Mouse (Mus musculus) retina, adult 2 months (tissue): ENCODE data around the gene Cpsf4.
"Not testable (repeated sequence)": the region's sequence is repeated elsewhere in the genome, so short reads cannot be mapped to it uniquely, and the experiment has no call there.

Experiments used
- DNase-seq: peaks from one replicate; pipeline ENCODE4 v3.0.0-alpha.2; 2012; ENCODE audit warnings: low read depth, low spot score

Cpsf4 gene

DNA sequence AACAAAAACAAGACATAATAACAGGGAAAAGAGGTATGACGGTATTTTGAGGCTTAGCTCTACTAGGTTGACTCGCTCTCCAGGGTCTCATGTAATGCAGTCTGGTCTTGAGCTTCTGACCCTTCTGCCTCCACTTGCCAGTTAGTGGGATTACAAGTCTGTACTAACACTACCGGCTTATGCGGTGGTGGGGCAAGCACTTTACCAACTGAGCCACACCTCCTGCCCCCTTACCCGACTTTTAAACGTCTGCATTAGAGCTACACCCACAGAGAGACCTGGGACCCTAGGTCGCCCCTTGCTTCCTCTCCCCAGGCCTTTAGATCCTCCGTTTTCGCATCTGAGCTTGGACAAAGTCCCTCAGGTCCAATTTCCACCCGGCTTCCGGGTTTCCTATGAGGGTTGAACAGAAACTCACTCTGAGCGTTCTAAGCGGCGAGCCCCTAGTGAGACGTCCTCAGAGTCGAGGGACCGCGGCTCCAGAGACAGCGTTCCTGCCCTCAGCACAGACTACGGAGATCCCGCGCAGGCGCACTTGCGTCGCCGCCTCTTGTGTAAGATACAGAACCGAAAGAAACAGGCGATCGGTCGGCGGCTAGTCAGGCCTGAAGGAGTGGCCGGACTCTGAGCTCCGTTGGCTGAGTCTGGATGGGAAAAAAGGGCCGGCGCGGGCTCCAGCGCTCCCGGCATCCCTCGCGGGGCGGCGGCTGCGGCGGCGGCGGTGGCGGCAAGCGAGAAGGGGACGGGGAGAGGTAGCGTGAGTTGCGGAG is at the start of gene Cpsf4, which contains the start of gene Ptcd1:
Gene Cpsf4, plus strand, starts transcription at position 678 of the 770 bp plus-strand sequence.
Gene Ptcd1, minus strand, starts transcription at position 573 of the 770 bp plus-strand sequence.
- peak; percentile 93 for DNase-seq

DNA sequence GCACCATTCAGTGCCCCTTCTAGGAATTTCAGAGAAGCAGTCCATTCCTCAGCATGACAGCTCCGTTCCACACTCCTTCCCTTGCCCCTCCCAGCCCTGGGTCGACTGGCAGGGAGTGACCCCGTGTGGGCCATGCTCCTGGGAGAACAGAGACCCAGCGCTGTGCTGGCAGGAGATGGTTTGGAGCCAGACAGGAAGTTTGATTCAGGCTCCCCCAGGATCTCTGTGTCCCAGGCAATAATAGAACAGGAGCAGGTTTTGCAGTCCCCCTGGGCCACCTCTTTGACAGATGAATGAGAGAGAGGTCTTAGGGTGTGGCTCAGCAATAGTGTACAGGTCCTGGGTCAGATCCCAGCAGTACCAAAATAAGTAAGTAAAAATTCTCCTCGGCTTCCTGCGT is 49.0 kb upstream of the Cpsf4 start:
- no peak for DNase-seq

DNA sequence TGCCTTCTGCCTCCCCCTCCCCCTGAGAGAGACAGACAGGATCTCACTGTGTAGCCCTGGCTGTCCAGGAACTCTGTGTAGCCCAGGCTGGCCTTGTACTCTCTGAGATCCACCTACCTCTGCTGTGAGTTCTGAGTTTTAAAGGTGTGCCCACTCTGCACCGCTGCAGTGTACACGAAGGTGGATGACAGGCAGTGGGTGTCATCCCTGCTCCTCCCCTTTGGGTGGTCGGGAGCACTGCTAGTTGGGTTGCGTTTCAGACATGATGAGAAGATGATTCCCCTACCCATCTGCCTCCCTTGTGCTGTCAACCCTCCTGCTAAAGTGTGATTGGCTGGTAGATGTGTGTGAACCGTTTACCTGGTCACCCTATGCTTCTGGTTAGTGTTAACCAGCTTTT is 48.6 kb upstream of the Cpsf4 start:
- no peak for DNase-seq

DNA sequence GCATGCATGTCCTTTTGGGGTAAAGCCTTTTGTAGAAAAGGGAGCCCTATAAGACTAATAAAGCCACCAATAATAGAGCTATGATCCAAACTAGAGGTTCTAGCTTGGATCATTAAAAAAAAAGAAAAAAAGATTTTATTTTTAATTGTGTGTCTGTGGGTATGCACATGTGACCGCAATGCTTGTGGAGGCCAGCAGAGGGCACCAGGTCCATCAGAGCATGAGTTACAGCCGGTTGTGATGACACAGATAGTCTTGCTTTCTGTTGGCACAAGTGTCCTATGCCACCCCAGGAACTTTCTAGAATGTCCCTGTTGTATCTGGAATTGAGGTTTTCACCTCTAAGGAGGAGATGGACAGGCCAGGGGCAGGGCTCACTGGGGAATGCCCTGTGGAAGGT is 47.6 kb upstream of the Cpsf4 start:
- no peak for DNase-seq

DNA sequence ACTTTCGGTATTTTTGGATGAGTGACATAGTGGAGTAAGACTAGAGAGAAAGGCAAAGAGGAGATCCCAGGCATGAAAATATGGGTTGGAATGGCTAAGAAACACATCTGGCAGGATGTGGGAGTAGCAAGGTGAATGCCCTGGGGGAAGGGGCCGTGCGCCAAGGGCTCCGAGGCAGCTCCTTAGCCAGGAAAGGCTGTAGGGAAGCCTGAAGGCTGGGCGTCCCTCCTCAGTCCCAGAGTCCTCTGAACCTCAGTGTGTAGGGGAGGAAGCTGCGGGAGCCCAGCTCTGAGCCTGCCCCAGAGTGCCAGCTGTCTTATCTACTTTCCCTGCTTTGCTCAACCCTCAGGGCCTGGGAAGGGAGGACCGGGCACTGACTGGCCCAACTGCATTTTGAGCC is 46.1 kb upstream of the Cpsf4 start:
- no peak for DNase-seq

DNA sequence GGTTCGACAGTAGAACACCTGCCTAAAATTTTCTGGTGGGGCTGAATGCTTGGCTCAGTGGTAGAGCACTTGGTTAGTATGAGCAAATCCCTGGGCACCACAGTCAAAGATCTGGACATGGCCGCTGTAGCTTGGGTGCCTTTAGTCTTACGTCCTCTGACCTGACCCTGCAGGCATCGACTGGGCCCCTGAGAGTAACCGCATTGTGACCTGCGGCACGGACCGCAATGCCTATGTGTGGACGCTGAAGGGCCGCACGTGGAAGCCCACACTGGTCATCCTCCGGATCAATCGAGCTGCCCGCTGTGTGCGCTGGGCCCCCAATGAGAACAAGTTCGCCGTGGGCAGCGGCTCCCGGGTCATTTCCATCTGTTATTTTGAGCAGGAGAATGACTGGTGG is 43.6 kb upstream of the Cpsf4 start:
- DNase-seq: no peak

DNA sequence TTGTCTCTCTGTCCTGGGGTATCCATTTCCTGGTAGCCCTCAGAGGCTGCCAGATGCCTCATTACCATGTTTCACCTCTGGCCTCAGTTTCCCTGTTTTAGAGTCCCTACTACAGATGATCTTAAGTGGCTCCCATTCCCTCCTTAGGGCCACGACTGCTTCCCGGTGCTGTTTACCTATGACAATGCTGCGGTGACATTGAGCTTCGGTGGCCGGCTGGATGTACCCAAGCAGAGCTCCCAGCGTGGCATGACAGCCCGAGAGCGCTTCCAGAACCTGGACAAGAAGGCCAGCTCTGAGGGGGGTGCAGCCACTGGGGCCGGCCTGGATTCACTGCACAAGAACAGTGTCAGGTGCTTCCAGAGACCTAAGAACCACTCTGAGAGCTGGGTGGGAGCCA is 40.4 kb upstream of the Cpsf4 start:
- DNase-seq: no peak

DNA sequence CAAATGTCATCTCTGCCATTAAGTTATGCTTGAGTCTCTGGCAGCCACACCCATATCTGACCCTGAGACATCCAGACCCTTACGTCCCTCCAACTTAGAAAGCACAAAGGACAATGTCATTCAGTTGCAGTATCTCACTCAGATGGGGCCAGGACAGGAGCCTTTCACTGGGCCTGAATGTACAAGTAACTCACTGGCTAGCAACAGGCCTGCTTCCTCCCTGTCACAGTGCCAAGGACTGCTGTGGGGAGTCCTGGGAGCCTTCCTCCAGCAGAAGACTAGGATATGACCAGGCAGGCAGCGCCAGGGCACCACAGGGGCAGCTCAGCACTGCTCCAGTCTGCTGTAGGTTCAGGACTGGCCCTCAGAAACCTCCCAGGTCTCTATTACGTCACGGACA is 37.9 kb upstream of the Cpsf4 start:
- DNase-seq: no peak

DNA sequence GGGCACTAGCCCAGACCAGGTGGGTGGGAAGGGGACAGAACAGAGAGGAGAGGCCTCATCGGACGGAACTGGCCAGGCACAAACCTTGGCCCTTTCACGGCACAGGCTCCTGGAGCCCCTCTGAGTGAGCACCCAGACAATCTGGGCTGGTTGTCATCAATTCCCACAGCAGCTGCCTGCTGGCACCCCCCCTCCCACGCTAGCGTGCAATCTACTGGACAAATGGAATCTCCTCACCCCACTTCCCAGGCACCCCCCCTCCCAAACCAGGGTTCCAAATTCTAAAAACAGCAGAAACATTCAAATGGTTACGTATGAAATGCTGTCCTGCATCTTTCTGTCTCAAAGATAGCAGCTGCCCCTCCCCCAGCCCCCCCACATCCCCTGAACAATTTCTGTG is 37.2 kb upstream of the Cpsf4 start:
- not testable (repeated sequence) for DNase-seq

DNA sequence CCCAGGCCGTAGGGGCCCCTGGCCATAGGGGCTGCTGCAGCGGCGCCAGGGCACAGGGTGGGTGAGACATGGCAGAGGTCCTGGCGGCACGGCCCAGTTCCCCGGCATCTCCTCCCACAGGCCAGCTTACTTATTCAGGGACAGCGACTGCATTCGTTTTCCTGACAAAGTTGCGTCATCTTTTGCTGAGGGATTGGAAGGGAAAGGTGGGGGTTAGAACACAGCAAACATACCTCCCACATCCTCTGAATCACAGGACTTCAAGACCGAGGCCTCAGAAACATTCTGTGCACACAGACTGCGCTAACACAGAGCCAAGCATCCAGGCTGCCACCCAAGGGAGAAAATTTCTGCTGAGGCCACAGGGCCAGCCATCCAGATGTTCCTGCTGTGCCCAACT is 36.8 kb upstream of the Cpsf4 start:
- DNase-seq: no peak

DNA sequence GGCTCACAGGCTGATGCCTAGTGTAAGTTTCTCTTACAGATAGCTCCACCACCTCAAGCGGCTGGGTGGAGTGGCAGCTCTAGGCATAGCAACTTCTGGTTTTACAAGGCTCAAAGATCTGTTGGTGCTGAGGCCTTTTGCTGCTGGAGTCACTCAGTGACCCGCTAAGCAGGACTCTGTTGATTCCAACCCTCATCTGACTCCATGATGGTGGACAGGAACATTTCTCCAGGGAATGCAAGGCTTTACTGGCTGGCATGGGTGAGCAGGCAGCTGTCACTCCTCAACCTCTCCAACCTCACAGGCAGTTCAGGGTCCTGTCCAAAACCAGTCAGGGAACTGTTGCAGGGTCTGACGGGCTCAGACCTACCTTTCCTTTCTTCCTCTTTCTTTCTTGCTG is 36.0 kb upstream of the Cpsf4 start:
- no peak for DNase-seq

DNA sequence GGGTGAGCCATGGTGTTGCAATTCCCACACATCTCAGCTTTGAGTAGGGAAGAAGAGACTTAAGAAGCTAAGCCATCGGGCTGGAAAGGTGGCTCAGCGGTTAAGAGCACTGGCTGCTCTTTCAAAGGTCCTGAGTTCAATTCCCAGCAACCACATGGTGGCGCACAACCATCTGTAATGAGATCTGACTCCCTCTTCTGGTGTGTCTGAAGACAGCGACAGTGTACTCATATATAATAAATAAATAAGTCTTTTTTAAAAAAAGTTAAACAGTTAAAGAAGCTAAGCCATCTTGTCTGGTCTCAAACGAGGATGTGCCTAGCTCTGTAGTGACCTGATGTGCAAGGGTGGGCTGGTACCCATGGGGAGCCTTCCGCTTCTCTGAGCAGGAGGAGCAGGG is 33.7 kb upstream of the Cpsf4 start:
- not testable (repeated sequence) for DNase-seq

DNA sequence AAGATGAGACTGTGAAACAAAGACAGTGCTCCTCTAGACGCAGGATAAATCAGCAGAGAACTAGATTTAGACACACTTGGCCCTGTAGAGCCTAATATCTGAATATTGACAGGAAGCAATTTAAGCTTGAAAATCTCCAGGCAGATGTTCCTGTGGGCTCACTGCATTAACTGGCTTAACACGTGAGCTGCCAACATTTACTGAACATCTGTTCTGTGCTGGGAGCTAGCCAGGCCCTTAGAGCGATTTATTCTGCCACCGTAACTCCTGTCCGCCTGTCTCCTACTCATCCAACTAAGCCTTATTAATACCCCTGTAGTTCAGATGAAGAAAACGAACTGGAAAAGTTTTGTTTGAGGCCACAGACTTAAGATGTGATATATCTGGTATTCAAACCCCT is 28.2 kb upstream of the Cpsf4 start:
- DNase-seq: peak; percentile 8

DNA sequence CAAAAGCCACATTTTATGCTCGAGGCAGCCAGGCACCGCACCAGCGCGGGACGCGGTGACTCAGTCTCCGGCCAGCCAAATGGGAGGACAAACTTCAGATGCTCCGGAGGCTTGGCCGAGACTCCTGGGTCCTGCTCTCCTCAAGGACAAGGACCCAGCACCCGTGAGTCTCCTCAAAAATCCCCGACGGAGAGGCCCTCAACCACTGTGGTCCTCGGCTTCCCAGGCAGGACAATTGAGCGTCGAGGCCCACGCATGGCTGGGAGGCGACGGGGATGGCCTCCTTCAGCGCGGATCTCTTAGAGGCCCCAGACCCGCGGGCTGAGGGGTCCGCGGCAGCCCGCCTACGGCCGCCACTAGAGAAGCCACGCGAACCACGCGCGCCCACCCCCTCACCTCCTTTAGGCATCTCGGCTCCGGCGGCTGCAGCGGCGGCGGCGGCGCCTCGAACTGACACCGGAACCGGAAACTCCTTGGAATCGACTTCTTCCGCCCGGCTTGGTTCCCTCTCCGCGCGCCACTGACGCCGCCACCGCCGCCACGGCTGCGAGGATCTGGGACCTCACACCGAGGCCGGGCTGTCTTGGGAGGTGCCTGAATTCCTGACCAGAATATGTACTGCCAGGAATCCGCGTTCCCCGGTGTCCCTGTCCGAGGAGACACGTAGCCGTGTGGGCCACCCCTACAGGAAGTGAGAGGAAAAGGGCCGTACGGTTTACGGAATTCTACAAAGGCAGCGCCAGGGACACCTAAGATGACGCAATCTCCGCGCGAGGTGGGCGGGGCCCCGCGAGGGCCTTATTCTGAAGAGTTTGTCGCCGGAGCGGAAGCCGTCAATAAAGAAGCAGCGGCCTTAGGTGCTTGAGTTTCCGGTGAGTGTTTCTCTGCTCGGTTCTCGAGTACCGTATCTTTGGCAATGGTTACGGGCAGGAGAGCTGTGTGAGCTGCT is 27.2 kb upstream of the Cpsf4 start, which contains the start of the genes Pdap1 and Bud31:
Gene Pdap1, minus strand, starts transcription at position 668 of the 949 bp plus-strand sequence.
Gene Bud31, plus strand, starts transcription at position 792 of the 949 bp plus-strand sequence.
- DNase-seq: peak; percentile 93

DNA sequence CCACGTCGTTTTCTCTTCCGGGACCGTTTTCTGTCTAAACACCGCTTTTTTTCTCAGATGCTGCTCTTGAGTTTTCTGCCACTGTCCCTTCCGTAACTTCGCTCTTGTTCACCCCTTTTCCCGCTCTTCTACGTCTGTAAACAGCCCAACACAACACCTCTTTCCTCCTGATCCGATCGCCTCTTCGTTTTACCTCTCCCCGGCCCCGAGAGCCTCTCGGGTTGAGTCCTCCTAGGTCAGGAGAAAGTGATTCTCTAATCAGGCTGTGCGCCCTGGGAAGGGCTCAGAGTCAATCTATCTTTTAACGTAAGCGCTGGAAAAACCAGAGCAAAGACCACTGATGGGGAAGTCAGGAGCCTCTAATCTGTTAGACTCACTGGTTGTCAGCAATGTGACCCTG is 26.4 kb upstream of the Cpsf4 start:
- DNase-seq: no peak

DNA sequence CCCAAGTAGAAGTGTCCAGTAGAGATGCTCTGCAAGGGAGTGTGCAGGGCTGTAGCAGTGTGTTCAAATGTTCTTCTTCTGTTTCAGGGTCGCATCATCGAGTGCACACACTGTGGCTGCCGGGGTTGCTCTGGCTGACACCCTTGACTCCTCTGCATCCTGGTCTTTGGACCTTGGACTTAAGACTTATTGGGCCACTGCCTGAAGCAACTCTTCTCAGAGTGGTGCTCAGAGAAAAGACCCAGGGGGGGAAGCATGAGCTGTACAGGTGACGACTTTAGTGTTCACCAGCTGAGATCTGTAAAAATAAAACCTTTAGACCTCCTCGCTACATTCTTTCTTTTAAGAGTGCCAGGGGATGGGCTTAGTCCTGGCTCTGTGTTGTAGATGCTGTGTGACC is 19.3 kb upstream of the Cpsf4 start:
- DNase-seq: no peak

DNA sequence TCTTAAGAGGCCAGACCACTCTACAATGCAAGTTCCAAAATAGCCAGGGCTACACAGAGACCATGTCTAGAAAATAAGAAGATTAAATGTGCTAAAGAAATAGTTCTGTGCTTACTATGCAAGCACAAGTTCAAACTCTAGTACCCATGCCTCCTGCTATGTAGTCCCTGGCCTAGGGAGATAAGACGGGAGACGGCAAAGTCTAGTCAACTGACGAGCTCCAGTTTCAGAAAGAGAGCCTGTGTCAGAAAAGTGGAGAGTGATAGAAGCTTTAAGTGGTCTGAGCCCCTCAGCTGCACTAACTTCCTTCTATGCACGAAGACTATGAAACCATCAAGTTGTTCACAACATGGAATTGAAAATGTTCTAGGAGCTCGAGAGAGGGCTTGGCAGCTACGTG is 17.7 kb upstream of the Cpsf4 start:
- no peak for DNase-seq

DNA sequence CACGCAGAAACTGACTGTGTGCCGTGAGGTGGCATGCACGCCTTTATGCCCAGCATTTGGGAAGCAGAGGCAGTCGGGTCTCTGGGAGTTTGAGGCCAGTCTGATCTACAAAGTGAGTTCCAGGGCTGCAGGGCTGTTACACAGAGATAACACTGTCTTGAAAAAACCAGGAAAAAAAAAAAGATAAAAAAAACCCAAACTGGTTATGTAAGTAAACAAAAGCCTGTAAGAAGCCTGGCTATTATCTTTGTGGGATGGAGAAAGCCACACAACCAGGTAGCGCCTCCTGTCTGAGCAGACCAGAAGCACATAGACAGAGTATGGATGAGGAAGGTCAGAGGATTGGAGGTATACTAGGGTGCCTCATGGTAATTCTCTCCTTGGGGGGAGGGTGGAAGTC is 14.3 kb upstream of the Cpsf4 start:
- DNase-seq: no peak

DNA sequence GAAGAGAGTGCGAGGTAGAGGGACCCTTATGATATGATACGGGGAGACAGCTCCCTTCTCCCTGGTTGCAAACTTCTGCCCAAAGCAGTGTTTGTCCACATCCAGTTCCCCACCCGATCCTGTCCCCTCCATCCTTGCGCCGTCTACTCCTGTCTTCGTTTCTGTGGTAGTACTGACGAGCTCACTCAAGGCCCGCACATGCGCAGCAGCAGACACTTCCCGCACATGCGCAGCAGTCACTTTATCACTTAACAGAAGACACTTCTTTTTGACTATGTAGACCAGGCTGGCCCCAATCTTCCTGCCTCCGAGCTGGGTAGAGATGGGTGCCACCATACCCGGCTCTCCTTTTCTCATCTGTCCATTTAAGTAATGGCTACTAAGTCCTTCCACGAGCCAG is 5.7 kb upstream of the Cpsf4 start:
- no peak for DNase-seq

DNA sequence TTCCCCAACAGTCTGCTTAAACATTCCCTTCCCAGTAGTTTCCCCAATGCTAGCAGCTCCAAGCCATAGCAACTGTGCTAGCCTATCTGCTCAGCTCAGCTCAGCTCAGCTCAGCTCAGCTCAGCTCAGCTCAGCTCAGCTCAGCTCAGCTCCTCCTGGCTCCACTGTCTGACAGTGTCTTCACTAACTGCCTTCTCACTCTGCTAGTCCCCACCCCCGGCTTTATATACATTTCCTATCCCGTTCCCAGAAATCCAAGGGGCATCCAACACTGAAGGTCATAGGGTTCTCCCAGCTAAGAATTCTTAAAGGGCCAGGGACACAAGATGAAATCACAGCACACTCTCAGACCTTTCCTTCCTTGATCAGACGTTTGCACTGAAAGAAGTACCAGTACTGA is 2.3 kb upstream of the Cpsf4 start:
- DNase-seq: no peak

DNA sequence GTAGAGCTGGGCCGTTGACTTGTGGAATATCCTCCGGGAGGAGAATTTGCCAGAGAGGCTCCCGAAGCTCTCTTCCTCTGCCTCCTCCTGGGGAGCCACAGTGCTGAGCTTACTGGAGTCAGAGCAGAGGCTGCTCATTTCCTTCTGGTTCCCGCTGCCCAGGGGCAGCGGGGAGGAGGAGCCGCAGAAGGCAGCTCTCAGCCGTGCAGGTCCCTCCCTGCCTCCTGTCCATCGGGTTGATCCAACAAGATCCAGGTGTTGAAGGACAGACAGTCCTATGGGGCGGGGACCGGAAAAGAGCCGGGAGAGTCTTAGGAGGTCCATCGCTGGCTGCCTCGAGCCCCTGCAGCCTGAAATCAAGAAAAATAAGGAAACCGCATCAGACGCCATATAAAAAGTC is 1.8 kb upstream of the Cpsf4 start:
- DNase-seq: no peak

DNA sequence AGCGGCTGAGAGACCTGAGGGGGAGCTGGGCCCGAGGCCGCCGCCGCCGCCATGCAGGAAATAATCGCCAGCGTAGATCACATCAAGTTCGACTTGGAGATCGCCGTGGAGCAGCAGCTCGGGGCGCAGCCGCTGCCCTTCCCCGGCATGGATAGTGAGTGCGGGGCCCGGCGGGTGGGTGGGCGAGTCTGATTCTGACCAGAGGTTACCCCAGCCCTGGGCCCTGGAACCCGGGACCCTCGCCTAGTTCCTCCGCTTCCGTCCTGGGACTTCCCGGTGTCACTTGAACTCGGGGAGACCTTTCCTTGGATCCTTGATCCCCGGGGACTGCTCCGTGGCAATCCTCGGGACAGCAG is 271 bp downstream of the Cpsf4 start:
- no peak for DNase-seq
